ENCODE assay signal across 8 mouse cellular contexts in genomic region chr1:192598380-192598779, GRCm38 (mm10).
DNase-seq lines count a peak whose midpoint lies in the region; ATAC-seq lines count a peak whose summit lies in the region.

No protein-coding gene starts in this region.

- WGBS in hindbrain, embryonic 13.5 days = 43% methylated on average over 2 of the region's 2 CpGs

- H3K27ac ChIP-seq in hindbrain, embryonic 13.5 days = no peak overlapping the region

- no peaks in the 10 kb centered on the region for H3K36me3 ChIP-seq in hindbrain, embryonic 13.5 days

- DNase-seq in NIH3T3 (ENCODE audit: low read depth) = peak; percentile 88
- DNase-seq in cerebellum, adult 9-10 months = peak; percentile 93
- peak; percentile 91 to 93 for DNase-seq in layer of hippocampus, postnatal 10 days (ENCODE audit: low spot score in 2 of 2)
- DNase-seq in lung, postnatal 4 days = peak; percentile 75 to 84
- peak; percentile 90 to 93 for DNase-seq in right cerebral cortex, postnatal 10 days (ENCODE audit: low spot score in 2 of 2)
- DNase-seq in urinary bladder, postnatal 14 days (ENCODE audit: low spot score) = peak; percentile 80

- no peaks in the 10 kb centered on the region for H3K27me3 ChIP-seq in hindbrain, embryonic 13.5 days

- H3K4me3 ChIP-seq in hindbrain, embryonic 13.5 days = no peak overlapping the region

- H3K4me2 ChIP-seq in hindbrain, embryonic 13.5 days = no peak overlapping the region

- no peaks in the 10 kb centered on the region for H3K4me1 ChIP-seq in hindbrain, embryonic 13.5 days (replicated peaks)

- ATAC-seq in frontal cortex, adult (ENCODE audit: low TSS enrichment) = peak; percentile 93
- peak; percentile 68 for ATAC-seq in hindbrain, embryonic 13.5 days (ENCODE audit: low FRiP score)

- no peaks in the 10 kb centered on the region for H3K9me3 ChIP-seq in hindbrain, embryonic 13.5 days

- H3K9ac ChIP-seq in hindbrain, embryonic 13.5 days = no peak overlapping the region
